Mouse (Mus musculus) olfactory bulb, adult 2 months (tissue): Measurements from ENCODE around the gene Als2cr12.

ENCODE experiments used
- CTCF ChIP-seq: fragments of 200-500 bp; IDR thresholded peaks from 2 replicates; pipeline ENCODE4 v1.5.1; 2012; ENCODE audit warnings: low read depth, mild to moderate bottlenecking, low read length, moderate library complexity; ENCODE audit not compliant: insufficient read depth
- POLR2A ChIP-seq: fragments of 200-500 bp; IDR thresholded peaks from 2 replicates; pipeline ENCODE4 v1.6.1; 2012; ENCODE audit warnings: mild to moderate bottlenecking, low read depth, low read length, moderate library complexity; ENCODE audit not compliant: insufficient read depth

DNA sequence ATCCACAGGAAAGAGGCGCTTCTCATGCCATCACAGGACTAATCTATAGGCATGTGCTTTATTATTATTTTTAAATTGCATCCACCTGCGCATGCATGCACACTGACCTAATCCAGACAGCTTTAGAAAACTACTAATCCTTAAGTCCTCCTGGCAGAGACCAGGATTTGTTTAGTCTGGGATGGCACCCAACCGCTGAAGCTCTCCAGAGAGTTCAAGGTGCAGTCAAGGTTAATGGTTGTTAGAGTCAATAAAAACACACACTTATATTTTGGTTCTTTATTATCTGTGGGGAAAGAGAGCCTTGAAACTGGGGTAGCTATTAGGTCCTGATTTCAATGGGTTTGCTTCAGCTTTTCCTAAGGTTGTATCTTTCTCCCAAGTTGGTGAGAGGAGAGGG is 74.5 kb downstream of the Als2cr12 start:
- TF ChIP-seq POLR2A (no peak), CTCF (no peak)
